Mouse (Mus musculus) large intestine, adult 2 months (tissue): ENCODE results near the gene Golga2. TPM values are rescaled to one million over a fixed set of nuclear protein-coding genes. Genes with fewer than 3 reads are reported as not detected.

ENCODE experiments used
- polyA plus RNA-seq: library from polyadenylated mRNA; depleted of rRNA; stranded (reverse); fragments of >200 nt; gene quantifications from 2 replicates; pipeline ENCODE4 v1.2.3, GENCODE M21; 2012; rRNA removed

Gene Golga2
- polyA plus RNA-seq, 1 experiment, result 26.0 TPM

Other genes with a start within 250 kb of the Golga2 start
- gene Fam78a, start 202.5 kb upstream of the Golga2 start, polyA plus RNA-seq, result 9.8 and 13.2 TPM in 2 replicates
- gene Plpp7, start 191.9 kb upstream of the Golga2 start, polyA plus RNA-seq, result 1.8 and 2.1 TPM in 2 replicates
- 13.3 and 17.0 TPM in 2 replicates for gene Prrc2b, start 136.3 kb upstream of the Golga2 start, polyA plus RNA-seq
- gene Pomt1, start 50.8 kb upstream of the Golga2 start, polyA plus RNA-seq, result 18.8 and 27.7 TPM in 2 replicates
- gene Uck1, start 27.2 kb upstream of the Golga2 start, polyA plus RNA-seq, result 56.3 and 76.8 TPM in 2 replicates
- 155 and 159 TPM in 2 replicates for gene Swi5, start 691 bp downstream of the Golga2 start, polyA plus RNA-seq
- gene Ciz1, start 64.9 kb downstream of the Golga2 start, polyA plus RNA-seq, result 102 and 176 TPM in 2 replicates
- 100 and 165 TPM in 2 replicates for gene Dnm1, start 66.0 kb downstream of the Golga2 start, polyA plus RNA-seq
- gene 1110008P14Rik, start 94.6 kb downstream of the Golga2 start, polyA plus RNA-seq, result 103 and 107 TPM in 2 replicates
- gene Lcn2, start 100.9 kb downstream of the Golga2 start, polyA plus RNA-seq, result 12.8 and 18.0 TPM in 2 replicates
- gene Ptges2, start 108.5 kb downstream of the Golga2 start, polyA plus RNA-seq, result 50.3 and 63.9 TPM in 2 replicates
- gene Naif1, start 163.1 kb downstream of the Golga2 start, polyA plus RNA-seq, result 3.8 and 4.3 TPM in 2 replicates
- 22.8 and 25.4 TPM in 2 replicates for gene Slc25a25, start 164.1 kb downstream of the Golga2 start, polyA plus RNA-seq
- gene Fam102a, start 247.9 kb downstream of the Golga2 start, polyA plus RNA-seq, result 37.4 and 44.5 TPM in 2 replicates